Mouse (Mus musculus) heart, postnatal 25 days (tissue): ENCODE measurements around the gene Ceacam9. TPM values are rescaled to one million over a fixed set of nuclear protein-coding genes. Genes with fewer than 3 reads are reported as not detected.
A peak's percentile ranks its signal among the peaks of the same experiment; 100 is the strongest.
"Not testable (repeated sequence)": the region's sequence is repeated elsewhere in the genome, so short reads cannot be mapped to it uniquely, and the experiment has no call there.

ENCODE experiments used
- DNase-seq: peaks from one replicate; pipeline ENCODE4 v3.0.0; 2022; ENCODE audit warnings: low spot score
- intact Hi-C: fragments of 180-260 bp; cut with DNase I; formaldehyde crosslinking; loops from one replicate; pipeline ENCODE4 v1.15.1; 2025
- total RNA-seq, 2 experiments: library from RNA; stranded (reverse); gene quantifications; 2 replicates each; pipeline ENCODE4 v1.2.3; 2021

Gene Ceacam9
- total RNA-seq: not detected

- no peak for DNase-seq
- intact Hi-C loops: no loop called here
Observed at GRCm38 (mm10) chr7:16721629-16722028, at the start of gene Ceacam9. Ceacam9 (plus strand) TSS chr7:16721929.

- no peak for DNase-seq
- intact Hi-C loops: no loop called here
Observed at GRCm38 (mm10) chr7:16673823-16674222, 47.9 kb upstream of the Ceacam9 start.

- DNase-seq, intact Hi-C loops: not testable (repeated sequence)
Observed at GRCm38 (mm10) chr7:16674699-16675098, 47.0 kb upstream of the Ceacam9 start.

DNA sequence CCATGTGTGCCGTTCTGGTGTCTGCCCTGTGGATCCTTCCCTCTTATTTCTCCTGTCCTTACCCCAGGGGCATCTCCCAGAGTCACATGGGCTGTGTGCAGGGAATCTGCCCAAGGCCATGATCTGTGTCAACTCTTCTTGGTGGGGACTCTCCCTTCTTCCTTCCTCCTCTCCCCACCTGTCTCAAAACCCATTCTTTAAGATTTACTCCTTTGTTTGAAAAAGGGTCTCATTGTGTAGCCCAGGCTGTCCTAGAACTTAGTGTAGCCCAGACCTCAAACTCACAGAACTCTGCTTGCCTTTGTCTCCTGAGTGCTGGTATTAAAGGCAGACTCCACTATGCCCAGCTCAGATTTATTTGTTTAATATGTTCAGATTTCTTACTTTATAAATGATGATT, 46.1 kb upstream of the Ceacam9 start, which contains the start of gene Ceacam15:
Gene Ceacam15 (minus strand): TSS at position 101 of the 400 bp plus-strand sequence.
- intact Hi-C loops: no loop called here
- DNase-seq: no peak

DNA sequence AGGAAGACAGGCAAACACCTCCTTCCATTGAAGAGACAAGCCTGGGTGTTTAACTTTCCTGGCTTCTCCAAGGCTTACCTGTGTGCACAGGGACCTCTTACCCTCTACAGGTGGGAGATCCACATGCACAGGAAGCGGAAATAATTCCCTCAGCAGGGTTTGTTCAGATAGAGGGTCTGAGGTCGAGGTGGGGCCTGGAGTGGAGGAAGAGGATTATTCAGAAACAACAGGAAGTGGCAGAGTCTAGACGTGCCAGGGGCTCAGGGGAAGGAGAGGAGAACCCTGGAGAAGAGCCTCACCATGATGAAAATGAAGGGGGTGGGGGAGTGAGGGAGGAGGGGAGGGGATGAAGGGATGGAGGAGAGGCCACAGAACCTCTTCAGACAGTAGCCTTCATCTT, 41.5 kb upstream of the Ceacam9 start:
- intact Hi-C loops, DNase-seq: not testable (repeated sequence)

DNA sequence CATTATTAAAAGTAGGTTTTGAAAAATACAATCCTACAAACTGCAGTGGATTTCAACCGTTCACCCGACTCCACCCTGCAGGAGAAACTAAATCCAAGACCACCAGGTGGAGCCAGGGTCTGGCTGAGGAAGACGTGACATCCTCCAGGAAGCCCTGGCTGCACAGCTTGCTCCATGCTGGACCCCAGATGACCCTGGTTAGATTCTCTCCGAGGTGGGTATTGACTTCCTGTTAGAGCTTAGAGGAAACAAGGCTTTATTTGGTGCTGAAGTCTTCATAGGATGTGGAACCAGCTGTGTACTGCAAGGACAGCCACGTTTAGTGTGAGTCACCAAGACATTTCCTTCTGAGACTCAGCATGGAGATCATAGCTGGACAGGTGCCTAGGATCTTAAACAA, 32.5 kb upstream of the Ceacam9 start:
- intact Hi-C loops: no loop called here
- no peak for DNase-seq

DNA sequence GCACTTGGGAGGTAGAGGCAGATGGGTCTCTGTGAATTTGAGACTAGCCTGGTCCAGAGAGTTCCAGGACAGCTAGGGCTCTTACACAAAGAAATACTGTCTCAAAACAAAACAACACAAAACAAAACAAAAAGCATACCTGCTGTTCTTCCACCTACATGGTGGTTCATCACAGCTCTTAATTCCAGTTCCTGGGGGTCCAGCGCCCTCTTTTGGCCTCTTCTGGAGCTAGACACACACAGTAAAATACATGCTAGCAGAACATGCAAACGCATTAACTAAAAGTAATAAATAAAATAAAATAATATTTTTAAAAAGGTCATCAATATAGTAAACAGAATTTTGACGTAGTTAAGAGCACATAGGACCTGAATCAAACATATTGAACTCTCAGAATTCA, 26.7 kb upstream of the Ceacam9 start:
- intact Hi-C loops: loop anchor here (1.0 kb wide), 1 partner anchor 66 kb away; no protein-coding TSS in a partner anchor
- no peak for DNase-seq

- no peak for DNase-seq
- intact Hi-C loops: loop anchor here (2.0 kb wide), 1 partner anchor 30 kb away; no protein-coding TSS in a partner anchor
Observed at GRCm38 (mm10) chr7:16699042-16699441, 22.7 kb upstream of the Ceacam9 start.

GRCm38 (mm10) chr7:16700583-16700982, 21.1 kb upstream of the Ceacam9 start:
- DNase-seq: no peak
- intact Hi-C loops: no loop called here

- intact Hi-C loops: no loop called here
- no peak for DNase-seq
Observed at GRCm38 (mm10) chr7:16706385-16706784, 15.3 kb upstream of the Ceacam9 start.

- DNase-seq: no peak
- intact Hi-C loops: no loop called here
Observed at GRCm38 (mm10) chr7:16708244-16708643, 13.5 kb upstream of the Ceacam9 start.

GRCm38 (mm10) chr7:16710604-16711003, 11.1 kb upstream of the Ceacam9 start:
- DNase-seq: no peak
- intact Hi-C loops: no loop called here

GRCm38 (mm10) chr7:16712633-16713415, 8.9 kb upstream of the Ceacam9 start:
- DNase-seq: no peak
- intact Hi-C loops: no loop called here

DNA sequence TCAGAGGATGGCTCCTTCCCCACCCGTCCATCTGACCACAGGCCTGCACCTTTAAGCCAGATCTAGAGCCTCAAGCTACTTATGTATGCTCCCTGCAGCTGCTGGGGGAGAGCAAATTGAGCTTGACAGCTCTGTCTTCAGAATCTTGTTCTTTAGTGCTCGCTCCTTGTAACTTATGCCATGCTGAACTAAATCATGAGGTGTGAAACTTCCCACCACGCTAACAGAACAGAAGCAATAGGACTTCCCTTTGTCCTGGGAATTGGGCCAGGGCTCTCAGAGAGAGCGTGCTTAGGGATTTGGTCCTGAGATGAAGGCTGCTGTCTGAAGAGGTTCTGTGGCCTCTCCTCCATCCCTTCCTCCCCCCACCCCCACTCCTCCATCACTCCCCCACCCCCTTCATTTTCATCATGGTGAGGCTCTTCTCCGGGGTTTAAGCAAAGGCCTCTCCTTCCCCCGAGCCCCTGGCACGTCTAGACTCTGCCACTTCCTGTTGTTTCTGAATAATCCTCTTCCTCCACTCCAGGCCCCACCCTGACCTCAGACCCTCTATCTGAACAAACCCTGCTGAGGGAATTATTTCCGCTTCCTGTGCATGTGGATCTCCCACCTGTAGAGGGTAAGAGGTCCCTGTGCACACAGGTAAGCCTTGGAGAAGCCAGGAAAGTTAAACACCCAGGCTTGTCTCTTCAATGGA, 5.1 kb upstream of the Ceacam9 start:
- DNase-seq, intact Hi-C loops: not testable (repeated sequence)

GRCm38 (mm10) chr7:16722490-16722889, 761 bp downstream of the Ceacam9 start:
- intact Hi-C loops, DNase-seq: not testable (repeated sequence)

- peak; percentile 37 for DNase-seq
- intact Hi-C loops: loop anchor here (1.0 to 5.0 kb wide), 3 partner anchors 30 to 216 kb away; no protein-coding TSS in a partner anchor
Observed at GRCm38 (mm10) chr7:16728596-16729348, 7.0 kb downstream of the Ceacam9 start.

DNA sequence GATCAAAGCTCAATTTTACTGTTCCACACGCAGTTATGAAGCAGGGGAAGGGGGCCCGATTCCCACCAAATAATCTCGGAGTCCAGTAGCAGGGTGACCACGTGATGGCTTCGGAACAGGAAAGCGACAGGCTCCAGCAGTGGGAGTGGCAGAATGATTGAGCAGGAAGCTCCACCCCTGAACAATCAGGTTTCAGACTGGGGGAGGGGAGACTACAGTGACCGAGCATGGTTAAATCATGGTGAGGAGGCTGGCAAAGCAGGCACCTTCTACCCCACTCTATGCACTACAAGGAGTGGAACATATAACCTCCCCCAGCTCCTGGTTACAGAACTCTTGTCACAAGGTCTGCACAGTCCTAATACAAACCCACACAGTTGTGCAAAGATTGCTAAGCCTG, 7.8 kb downstream of the Ceacam9 start:
- intact Hi-C loops: loop anchor here (2.0 to 5.0 kb wide), 2 partner anchors 31 to 217 kb away; no protein-coding TSS in a partner anchor
- not testable (repeated sequence) for DNase-seq

- DNase-seq: no peak
- intact Hi-C loops: loop anchor here (10.0 kb wide), 1 partner anchor 346 kb away; the partner anchor contains the start of gene Sae1
Observed at GRCm38 (mm10) chr7:16730791-16731190, 9.1 kb downstream of the Ceacam9 start.

DNA sequence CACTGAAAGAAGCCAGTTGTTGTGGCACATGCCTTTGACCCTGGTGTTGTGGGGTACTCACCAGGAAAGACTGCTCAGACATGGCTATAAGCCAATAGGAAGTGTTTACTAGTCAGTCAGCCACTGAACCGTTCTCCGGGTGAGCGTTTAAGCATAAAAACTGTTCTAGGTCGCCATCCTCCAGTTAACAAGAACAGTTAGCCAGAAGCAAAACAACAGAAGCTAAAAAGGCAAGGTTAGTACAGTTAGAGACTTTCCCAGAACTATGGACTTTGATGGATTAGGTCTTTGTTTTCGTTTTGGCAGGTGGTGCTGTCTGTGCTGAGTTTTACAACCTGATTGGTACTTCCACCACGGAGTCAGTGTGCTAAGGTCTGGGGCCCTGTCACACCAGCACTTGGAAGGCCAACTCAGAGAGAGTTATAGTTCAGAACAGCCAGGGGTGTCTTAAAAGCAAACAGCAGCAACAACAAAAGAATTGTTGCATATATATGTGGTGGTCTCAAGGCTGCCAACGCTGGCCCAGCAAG, 10.2 kb downstream of the Ceacam9 start:
- intact Hi-C loops: loop anchor here (10.0 kb wide), 1 partner anchor 347 kb away; the partner anchor contains the start of gene Sae1
- DNase-seq: no peak

GRCm38 (mm10) chr7:16737606-16738072, 15.9 kb downstream of the Ceacam9 start:
- intact Hi-C loops: loop anchor here (10.0 kb wide), 1 partner anchor 353 kb away; the partner anchor contains the start of gene Sae1
- DNase-seq: no peak
